Mouse (Mus musculus) heart, embryonic 14.5 days (tissue): ENCODE measurements around the gene Trir. TPM values are rescaled to one million over a fixed set of nuclear protein-coding genes. Genes with fewer than 3 reads are reported as not detected.

ENCODE experiments used
- ATAC-seq: fragments of 200-750 bp; cut with Nextera tagmentation; 2 replicates; pipeline ENCODE4 v1.8.0; 2017; ENCODE audit warnings: low read depth, moderate TSS enrichment; ENCODE audit not compliant: insufficient number of reproducible peaks, insufficient read depth, low FRiP score
- H3K27ac ChIP-seq, 2 experiments: fragments of 200-500 bp in 1 of 2; fragments of 300-500 bp in 1 of 2; sonication (generic) in 1 of 2; replicated peaks in 1 of 2; 2 replicates each; pipeline ENCODE4 v1.5.1; 2012 to 2014; ENCODE audit warnings: low read depth in 2 of 2, low read length in 2 of 2, control low read depth in 1 of 2, mild to moderate bottlenecking in 1 of 2, mixed read lengths in 1 of 2; ENCODE audit not compliant: control insufficient read depth in 1 of 2, insufficient read depth in 1 of 2
- H3K27me3 ChIP-seq: fragments of 300-500 bp; sonication (generic); 2 replicates; pipeline ENCODE4 v1.6.1; 2014; ENCODE audit warnings: mild to moderate bottlenecking, low read length, control low read depth; ENCODE audit not compliant: control insufficient read depth, insufficient read depth
- H3K36me3 ChIP-seq: fragments of 300-500 bp; sonication (generic); 2 replicates; pipeline ENCODE4 v1.6.1; 2014; ENCODE audit warnings: mild to moderate bottlenecking, control low read depth, low read length, mixed read lengths; ENCODE audit not compliant: control insufficient read depth, insufficient read depth
- H3K4me1 ChIP-seq, 2 experiments: fragments of 200-500 bp in 1 of 2; fragments of 300-500 bp in 1 of 2; sonication (generic) in 1 of 2; 2 replicates each; pipeline ENCODE4 v1.6.1; 2012 to 2014; ENCODE audit warnings: low read length in 2 of 2, control low read depth in 1 of 2, mixed read lengths in 1 of 2; ENCODE audit not compliant: control insufficient read depth in 2 of 2, insufficient read depth in 2 of 2
- H3K4me2 ChIP-seq: fragments of 300-500 bp; sonication (generic); 2 replicates; pipeline ENCODE4 v1.6.1; 2014; ENCODE audit warnings: mild to moderate bottlenecking, low read length
- H3K4me3 ChIP-seq, 2 experiments: fragments of 200-500 bp in 1 of 2; fragments of 300-500 bp in 1 of 2; sonication (generic) in 1 of 2; 2 replicates each; pipeline ENCODE4 v1.5.1; 2012 to 2014; ENCODE audit warnings: low read length in 2 of 2, mild to moderate bottlenecking in 2 of 2, control low read depth in 1 of 2, low read depth in 1 of 2, moderate library complexity in 1 of 2; ENCODE audit not compliant: control insufficient read depth in 1 of 2, insufficient read depth in 1 of 2
- H3K9ac ChIP-seq: fragments of 300-500 bp; sonication (generic); 2 replicates; pipeline ENCODE4 v1.6.1; 2014; ENCODE audit warnings: mild to moderate bottlenecking, low read length
- H3K9me3 ChIP-seq: fragments of 300-500 bp; sonication (generic); 2 replicates; pipeline ENCODE4 v1.6.1; 2016; ENCODE audit warnings: low read length, control low read depth; ENCODE audit not compliant: control insufficient read depth
- WGBS: fragments of 180-500 bp; shearing (Covaris S2); extraction: QIAGEN DNeasy Blood & Tissue Kit; methylation state at CpG from one replicate; pipeline ENCODE4 v1.1.7; 2014; 5-methylcytosine and 5-hydroxymethylcytosine counted together
- microRNA-seq: library from miRNA; unstranded; fragments of <30 nt; microRNA quantifications from one replicate; pipeline ENCODE4, GENCODE M21; 2016
- polyA plus RNA-seq: library from polyadenylated mRNA; unstranded; fragments of >200 nt; fragmentation: Nextera tagmentation; extraction: Ambion mirVana; gene quantifications from 2 replicates; pipeline ENCODE4 v1.2.1, GENCODE M21; 2014

Gene Trir
- polyA plus RNA-seq, 1 experiment from 2014 or later = 95.9 TPM

- Histone ChIP-seq H3K9me3 (no peaks in the 10 kb centered on the region), H3K36me3 (peaks cover 54% of the 10 kb centered on the region), H3K4me2 (no peak overlapping the region), H3K9ac (no peak overlapping the region), H3K27ac (no peak overlapping the region), H3K4me3 (no peak overlapping the region), H3K4me1 (peaks cover 6 to 20% of the 10 kb centered on the region in 2 experiments), H3K27me3 (no peaks in the 10 kb centered on the region)
- 74% methylated on average over 9 of the region's 9 CpGs for WGBS
- ATAC-seq = no peak
Observed at GRCm38 (mm10) chr8:85076001-85076400, 49.4 kb downstream of the Trir start.

DNA sequence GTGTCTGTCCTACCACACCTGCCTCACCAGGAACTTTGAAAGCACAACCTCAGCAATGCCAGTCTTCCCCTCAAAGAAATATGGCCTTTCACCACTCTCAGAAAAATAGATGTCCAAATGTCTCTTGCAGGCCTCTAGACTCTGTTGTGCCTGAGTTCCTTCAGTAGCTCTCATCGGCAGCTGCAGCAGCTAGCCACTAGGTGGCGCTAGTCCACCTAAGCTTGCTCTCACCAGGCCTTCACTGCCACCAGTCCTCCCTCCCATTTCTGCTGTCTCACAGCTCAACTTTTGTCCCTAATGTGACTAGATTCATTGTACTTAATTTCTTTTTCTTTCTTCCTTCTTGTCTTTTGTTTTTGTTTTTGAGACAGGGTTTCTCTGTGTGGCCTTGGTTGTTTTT lies 50.4 kb downstream of the Trir start:
- H3K9ac ChIP-seq = no peak overlapping the region
- no peak overlapping the region for H3K4me3 ChIP-seq
- WGBS = 0% methylated on average over 2 of the region's 2 CpGs
- peaks cover 11 to 26% of the 10 kb centered on the region in 2 experiments for H3K4me1 ChIP-seq
- no peaks in the 10 kb centered on the region for H3K27me3 ChIP-seq
- peaks cover 54% of the 10 kb centered on the region for H3K36me3 ChIP-seq
- no peak overlapping the region for H3K27ac ChIP-seq
- H3K4me2 ChIP-seq = no peak overlapping the region
- H3K9me3 ChIP-seq = no peaks in the 10 kb centered on the region
- no peak for ATAC-seq

Small RNAs within 50 kb of the gene (microRNA-seq; reads per million reads assigned to microRNA genes)
- gene Mir7070 = 1.1 reads per million

Other genes starting within 250 kb of the Trir start
- gene Nfix, start 226.5 kb upstream of the Trir start, polyA plus RNA-seq = 16.3 and 16.8 TPM in 2 replicates
- 5.9 and 6.6 TPM in 2 replicates for gene Dand5, start 204.0 kb upstream of the Trir start, polyA plus RNA-seq
- gene Gadd45gip1, start 195.3 kb upstream of the Trir start, polyA plus RNA-seq = 49.9 and 53.0 TPM in 2 replicates
- gene Rad23a, start 186.2 kb upstream of the Trir start, polyA plus RNA-seq = 122 and 125 TPM in 2 replicates
- 500 and 527 TPM in 2 replicates for gene Calr, start 179.9 kb upstream of the Trir start, polyA plus RNA-seq
- 47.6 and 50.7 TPM in 2 replicates for gene Farsa, start 169.8 kb upstream of the Trir start, polyA plus RNA-seq
- gene Syce2, start 154.7 kb upstream of the Trir start, polyA plus RNA-seq = 23.7 and 25.2 TPM in 2 replicates
- 34.0 and 38.6 TPM in 2 replicates for gene Gcdh, start 132.9 kb upstream of the Trir start, polyA plus RNA-seq
- gene Klf1, start 124.9 kb upstream of the Trir start, polyA plus RNA-seq = 1.8 and 2.5 TPM in 2 replicates
- 4.5 and 5.5 TPM in 2 replicates for gene Dnase2a, start 118.3 kb upstream of the Trir start, polyA plus RNA-seq
- gene Mast1, start 89.5 kb upstream of the Trir start, polyA plus RNA-seq = 0.08 and 0.23 TPM in 2 replicates
- gene Rtbdn, start 79.8 kb upstream of the Trir start, polyA plus RNA-seq = 0.12 TPM in 1 of 2 replicates, not detected in the other
- not detected in 2 replicates for gene Gm49661, start 57.4 kb upstream of the Trir start, polyA plus RNA-seq
- gene Prdx2, start 57.2 kb upstream of the Trir start, polyA plus RNA-seq = 792 and 804 TPM in 2 replicates
- 71.8 and 80.8 TPM in 2 replicates for gene Rnaseh2a, start 57.1 kb upstream of the Trir start, polyA plus RNA-seq
- gene Junb, start 48.1 kb upstream of the Trir start, polyA plus RNA-seq = 10.1 and 10.9 TPM in 2 replicates
- 5.0 and 5.1 TPM in 2 replicates for gene Hook2, start 36.2 kb upstream of the Trir start, polyA plus RNA-seq
- gene Best2, start 12.3 kb upstream of the Trir start, polyA plus RNA-seq = not detected in 2 replicates
- gene Asna1, start 1.5 kb upstream of the Trir start, polyA plus RNA-seq = 91.5 and 109 TPM in 2 replicates
- 13.0 and 15.2 TPM in 2 replicates for gene Tnpo2, start 10.1 kb downstream of the Trir start, polyA plus RNA-seq
- gene Fbxw9, start 33.2 kb downstream of the Trir start, polyA plus RNA-seq = 16.6 and 21.6 TPM in 2 replicates
- not detected in 2 replicates for gene Gm5741, start 41.2 kb downstream of the Trir start, polyA plus RNA-seq
- 50.7 and 55.8 TPM in 2 replicates for gene Dhps, start 44.9 kb downstream of the Trir start, polyA plus RNA-seq
- 125 and 136 TPM in 2 replicates for gene Wdr83os, start 53.9 kb downstream of the Trir start, polyA plus RNA-seq
- gene Wdr83, start 54.5 kb downstream of the Trir start, polyA plus RNA-seq = 35.4 and 43.0 TPM in 2 replicates
- 32.9 and 35.7 TPM in 2 replicates for gene Man2b1, start 56.4 kb downstream of the Trir start, polyA plus RNA-seq
- gene Zfp791, start 96.3 kb downstream of the Trir start, polyA plus RNA-seq = 0.80 and 1.1 TPM in 2 replicates
- not detected in 2 replicates for gene Cks1brt, start 125.1 kb downstream of the Trir start, polyA plus RNA-seq
- not detected in 2 replicates for gene Olfr371, start 199.2 kb downstream of the Trir start, polyA plus RNA-seq